Mouse (Mus musculus) thymus, adult 18-20 months (tissue): ENCODE data around the gene Ankrd49.

Experiments
- DNase-seq, 2 experiments: peaks; one replicate each; pipeline ENCODE4 v3.0.0; 2022; ENCODE audit warnings: mixed read lengths in 2 of 2

The Ankrd49 gene

GRCm38 (mm10) chr9:14740151-14740924, 44.3 kb downstream of the Ankrd49 start, which contains the start of gene Piwil4:
Gene Piwil4 (minus strand): TSS chr9:14740733.
- no peak for DNase-seq

GRCm38 (mm10) chr9:14739498-14740150, 45.0 kb downstream of the Ankrd49 start:
- no peak for DNase-seq

GRCm38 (mm10) chr9:14730941-14731541, 53.6 kb downstream of the Ankrd49 start:
- DNase-seq = peak in 1 of 2 experiments; percentile 16
